Mouse (Mus musculus) stomach, embryonic 15.5 days (tissue): ENCODE data around the gene Elp4. TPM values are rescaled to one million over a fixed set of nuclear protein-coding genes. Genes with fewer than 3 reads are reported as not detected.

Experiments
- ATAC-seq: fragments of 200-750 bp; cut with Nextera tagmentation; 2 replicates; pipeline ENCODE4 v1.8.0; 2017; ENCODE audit warnings: low read depth, moderate number of reproducible peaks, moderate TSS enrichment; ENCODE audit not compliant: insufficient read depth, low FRiP score
- H3K27ac ChIP-seq: fragments of 300-500 bp; sonication (generic); 2 replicates; pipeline ENCODE4 v1.5.1; 2015; ENCODE audit warnings: mild to moderate bottlenecking, inconsistent platforms
- H3K27me3 ChIP-seq: fragments of 300-500 bp; sonication (generic); replicated peaks from 2 replicates; pipeline ENCODE4 v1.6.1; 2015; ENCODE audit warnings: inconsistent platforms
- H3K36me3 ChIP-seq: fragments of 300-500 bp; sonication (generic); 2 replicates; pipeline ENCODE4 v1.6.1; 2015; ENCODE audit warnings: inconsistent platforms
- H3K4me1 ChIP-seq: fragments of 300-500 bp; sonication (generic); 2 replicates; pipeline ENCODE4 v1.6.1; 2015; ENCODE audit warnings: inconsistent platforms
- H3K4me2 ChIP-seq: fragments of 300-500 bp; sonication (generic); 2 replicates; pipeline ENCODE4 v1.6.1; 2015; ENCODE audit warnings: mild to moderate bottlenecking, inconsistent platforms
- H3K4me3 ChIP-seq: fragments of 300-500 bp; sonication (generic); replicated peaks from 2 replicates; pipeline ENCODE4 v1.5.1; 2015; ENCODE audit warnings: inconsistent platforms
- H3K9ac ChIP-seq: fragments of 300-500 bp; sonication (generic); 2 replicates; pipeline ENCODE4 v1.6.1; 2015; ENCODE audit warnings: inconsistent platforms
- H3K9me3 ChIP-seq: fragments of 300-500 bp; sonication (generic); 2 replicates; pipeline ENCODE4 v1.6.1; 2016; ENCODE audit warnings: inconsistent platforms
- WGBS: fragments of 180-500 bp; shearing (Covaris S2); methylation state at CpG from one replicate; pipeline ENCODE4 v1.1.7; 2015; 5-methylcytosine and 5-hydroxymethylcytosine counted together
- polyA plus RNA-seq: library from polyadenylated mRNA; unstranded; fragments of >200 nt; fragmentation: Nextera tagmentation; extraction: Ambion mirVana; gene quantifications from 2 replicates; pipeline ENCODE4 v1.2.1, GENCODE M21; 2015

Elp4 gene
- polyA plus RNA-seq, 1 experiment from 2014 or later: 37.3 TPM

DNA sequence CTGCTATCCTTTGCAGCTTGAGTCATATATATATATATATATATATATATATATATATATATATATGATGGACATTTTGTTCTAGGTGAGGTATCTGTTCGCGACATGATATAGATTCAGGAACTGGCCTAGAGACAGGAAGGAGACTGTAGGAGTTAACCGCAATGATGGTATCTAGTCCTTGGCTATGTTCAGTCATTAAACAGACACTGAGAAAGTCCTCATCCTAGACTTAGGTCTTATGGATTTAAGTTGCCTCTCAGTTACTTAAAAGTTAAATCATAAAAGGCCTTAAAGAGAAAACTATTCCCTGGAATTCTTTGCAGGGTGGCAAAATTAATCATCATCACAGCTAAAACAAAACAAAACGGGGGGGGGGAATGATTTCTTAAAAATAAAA, 226.1 kb downstream of the Elp4 start:
- Histone ChIP-seq H3K27me3 (peaks cover 93% of the 10 kb centered on the region), H3K9ac (no peak overlapping the region), H3K27ac (no peak overlapping the region), H3K36me3 (no peaks in the 10 kb centered on the region), H3K4me2 (no peak overlapping the region), H3K9me3 (no peaks in the 10 kb centered on the region), H3K4me1 (peaks cover 19% of the 10 kb centered on the region), H3K4me3 (no peak overlapping the region)
- 9% methylated on average over 4 of the region's 4 CpGs for WGBS
- no peak for ATAC-seq

DNA sequence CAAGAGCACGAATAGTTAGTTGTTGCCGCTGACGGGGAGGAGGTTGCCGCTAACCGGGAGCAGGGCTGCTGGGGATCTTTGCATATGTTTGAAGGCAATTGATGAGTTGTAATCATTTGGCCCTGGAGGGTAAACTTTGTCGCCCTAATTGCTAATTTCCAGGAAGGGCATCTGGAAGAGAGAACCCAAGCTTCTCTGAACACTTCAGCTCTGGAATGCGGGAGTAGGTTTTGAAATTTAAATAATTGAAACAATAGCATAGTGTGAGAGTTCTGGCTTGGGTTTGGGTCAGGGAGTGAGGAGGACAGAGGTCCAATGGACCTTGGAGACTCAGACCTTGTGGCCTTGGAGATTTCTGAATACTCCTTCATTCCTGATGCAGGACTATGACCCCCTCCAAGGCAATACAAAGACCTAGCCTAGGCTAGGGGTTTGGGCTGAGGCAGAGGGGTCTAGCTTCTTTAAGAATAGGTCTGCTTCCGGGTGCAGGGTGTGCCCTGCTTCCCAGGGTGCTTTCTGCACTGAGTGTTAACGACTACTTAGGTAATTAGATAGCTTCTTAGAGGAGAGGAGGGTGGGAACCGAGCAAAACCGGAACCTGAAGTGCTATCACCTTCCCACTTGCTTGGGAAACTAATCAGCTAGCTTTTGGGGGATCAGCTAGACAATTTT, 226.8 kb downstream of the Elp4 start:
- no peak overlapping the region for H3K4me2 ChIP-seq
- H3K4me3 ChIP-seq: no peak overlapping the region
- H3K9me3 ChIP-seq: no peaks in the 10 kb centered on the region
- no peak overlapping the region for H3K27ac ChIP-seq
- H3K36me3 ChIP-seq: no peaks in the 10 kb centered on the region
- H3K27me3 ChIP-seq: peaks cover 93% of the 10 kb centered on the region
- 2% methylated on average over 11 of the region's 11 CpGs for WGBS
- peaks cover 19% of the 10 kb centered on the region for H3K4me1 ChIP-seq
- no peak for ATAC-seq
- H3K9ac ChIP-seq: no peak overlapping the region

DNA sequence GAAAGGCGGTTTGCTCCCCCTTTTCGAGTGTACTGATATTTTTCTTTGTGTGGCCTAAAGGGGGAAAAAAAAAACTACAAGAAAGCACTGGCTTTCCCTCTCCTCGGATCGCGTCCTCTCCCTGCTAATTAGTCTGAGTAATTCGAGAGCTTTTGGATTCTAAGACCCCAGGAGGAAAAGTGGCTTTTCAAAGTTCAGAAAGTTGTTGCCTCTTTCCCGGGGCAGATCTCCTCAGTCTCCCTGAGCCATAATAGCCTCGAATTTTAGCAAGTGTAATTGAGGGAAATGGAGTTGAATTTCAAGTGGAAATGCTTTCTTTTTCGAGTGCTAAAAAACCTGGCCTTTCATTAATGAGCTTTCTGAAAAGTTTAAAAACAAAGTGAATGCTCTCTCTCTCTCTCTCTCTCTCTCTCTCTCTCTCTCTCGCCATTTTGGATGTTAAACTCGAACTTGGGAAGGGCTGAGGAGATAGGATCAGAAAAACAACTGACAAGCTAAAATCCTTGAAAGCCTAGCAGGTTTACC, 227.4 kb downstream of the Elp4 start:
- Histone ChIP-seq H3K27ac (no peak overlapping the region), H3K36me3 (no peaks in the 10 kb centered on the region), H3K4me3 (peak overlapping the region; percentile 16; the same call in 1 of the 2 replicates), H3K9ac (no peak overlapping the region), H3K27me3 (peaks cover 93% of the 10 kb centered on the region), H3K4me2 (no peak overlapping the region), H3K9me3 (no peaks in the 10 kb centered on the region), H3K4me1 (peaks cover 19% of the 10 kb centered on the region)
- WGBS: 2% methylated on average over 11 of the region's 11 CpGs
- no peak for ATAC-seq

DNA sequence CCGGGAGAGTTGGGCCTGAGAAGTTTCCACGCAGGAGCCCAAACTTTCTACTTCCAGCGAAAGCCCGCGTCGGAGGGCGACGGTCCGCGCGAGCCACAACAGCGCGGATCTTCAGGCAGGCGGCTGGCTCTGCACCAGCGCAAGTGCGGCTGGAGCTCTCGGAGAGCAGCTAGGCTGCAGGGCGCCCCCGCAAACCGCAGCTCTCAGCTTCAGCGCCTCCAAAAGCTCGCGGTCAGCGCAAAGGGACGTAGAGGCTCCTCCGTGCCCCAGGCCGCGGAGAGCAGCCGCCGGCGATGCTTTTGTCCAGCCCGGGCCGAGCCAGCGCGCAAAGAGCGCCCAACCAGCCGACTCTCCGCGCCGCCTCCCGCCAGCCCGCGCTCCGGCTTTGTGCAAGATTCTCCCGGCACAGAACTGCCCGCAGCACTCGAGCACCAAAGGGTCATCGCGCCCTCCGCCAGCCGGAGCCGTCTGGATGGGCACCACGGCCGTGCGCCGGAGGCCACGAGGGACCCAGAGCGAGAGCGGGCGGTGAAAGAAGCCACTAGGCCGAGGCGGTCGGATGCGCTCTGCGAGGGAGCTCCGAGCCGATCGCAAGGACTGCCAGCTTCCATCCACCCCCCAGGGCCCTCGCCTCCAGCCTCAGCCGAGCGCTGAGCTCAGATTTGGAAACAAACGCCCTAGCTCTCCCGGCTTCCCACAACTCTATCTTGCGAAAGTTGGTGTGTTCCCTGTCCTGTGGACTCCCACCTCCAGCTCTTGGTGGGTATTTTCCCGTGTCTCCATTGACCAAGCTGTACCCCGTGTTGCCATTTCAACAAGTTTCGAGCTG, 228.1 kb downstream of the Elp4 start:
- Histone ChIP-seq H3K27ac (no peak overlapping the region), H3K36me3 (no peaks in the 10 kb centered on the region), H3K9me3 (no peaks in the 10 kb centered on the region), H3K4me1 (peaks cover 19% of the 10 kb centered on the region), H3K4me2 (peak overlapping the region; percentile 47), H3K4me3 (peak overlapping the region; percentile 16), H3K9ac (no peak overlapping the region), H3K27me3 (peaks cover 93% of the 10 kb centered on the region)
- no peak for ATAC-seq
- WGBS: under 1% methylated on average over 77 of the region's 77 CpGs

DNA sequence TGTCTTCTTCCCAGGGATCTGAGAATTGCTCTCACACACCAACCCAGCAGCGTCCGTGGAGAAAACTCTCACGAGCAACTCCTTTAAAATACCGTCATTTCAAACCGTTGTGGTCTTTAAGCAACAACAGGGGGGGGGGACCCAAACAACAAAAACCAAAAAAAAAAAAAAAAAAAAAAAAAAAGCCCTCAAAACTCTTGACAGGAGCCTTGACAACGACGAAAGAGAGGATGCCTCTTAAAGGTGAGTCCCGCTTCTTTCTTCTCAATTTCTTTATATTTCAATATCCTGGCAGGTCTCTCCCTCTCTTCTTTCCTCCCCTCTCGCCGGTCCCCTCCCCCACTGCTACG, 228.7 kb downstream of the Elp4 start:
- no peak for ATAC-seq

DNA sequence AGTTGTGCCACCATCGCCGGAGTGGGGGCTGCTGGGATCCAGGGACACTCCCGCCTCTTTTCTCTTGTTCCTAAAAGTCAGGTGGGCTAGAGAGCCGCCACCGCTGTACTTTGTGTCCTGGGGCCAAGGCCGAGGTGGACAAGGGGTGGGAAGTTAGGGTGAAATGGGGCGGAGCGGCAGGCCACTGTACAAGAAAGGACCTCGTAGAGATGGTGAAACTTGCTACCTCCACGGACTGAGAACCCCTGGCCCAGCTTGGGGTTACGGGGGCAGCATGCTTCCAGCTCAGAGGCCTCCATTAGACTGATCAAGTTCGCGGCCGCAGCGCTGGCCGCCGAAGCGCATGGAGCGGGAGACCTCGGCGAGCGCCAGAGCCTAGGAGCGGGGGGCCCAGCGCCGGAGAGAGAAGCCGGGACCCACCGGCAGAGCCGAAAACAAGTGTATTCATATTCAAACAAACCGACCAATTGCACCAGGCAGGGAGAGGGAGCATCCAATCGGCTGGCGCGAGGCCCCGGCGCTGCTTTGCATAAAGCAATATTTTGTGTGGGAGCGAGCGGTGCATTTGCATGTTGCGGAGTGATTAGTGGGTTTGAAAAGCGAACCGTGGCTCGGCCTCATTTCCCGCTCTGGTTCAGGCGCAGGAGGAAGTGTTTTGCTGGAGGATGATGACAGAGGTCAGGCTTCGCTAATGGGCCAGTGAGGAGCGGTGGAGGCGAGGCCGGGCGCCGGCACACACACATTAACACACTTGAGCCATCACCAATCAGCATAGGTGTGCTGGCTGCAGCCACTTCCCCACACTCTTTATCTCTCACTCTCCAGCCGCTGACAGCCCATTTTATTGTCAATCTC, 229.3 kb downstream of the Elp4 start:
- peak; percentile 32 for ATAC-seq
- H3K27ac ChIP-seq: no peak overlapping the region
- peaks cover 19% of the 10 kb centered on the region for H3K4me1 ChIP-seq
- H3K9ac ChIP-seq: no peak overlapping the region
- H3K4me3 ChIP-seq: peak overlapping the region; percentile 28
- peak overlapping the region; percentile 47 for H3K4me2 ChIP-seq
- no peaks in the 10 kb centered on the region for H3K36me3 ChIP-seq
- no peaks in the 10 kb centered on the region for H3K9me3 ChIP-seq
- under 1% methylated on average over 48 of the region's 49 CpGs for WGBS
- peaks cover 93% of the 10 kb centered on the region for H3K27me3 ChIP-seq

More for the DNA sequence above, 228.7 kb downstream of the Elp4 start:
- Histone ChIP-seq H3K27me3 (peaks cover 93% of the 10 kb centered on the region), H3K4me3 (peak overlapping the region; percentile 28), H3K27ac (no peak overlapping the region), H3K36me3 (no peaks in the 10 kb centered on the region), H3K4me1 (peaks cover 19% of the 10 kb centered on the region), H3K9me3 (no peaks in the 10 kb centered on the region), H3K9ac (no peak overlapping the region), H3K4me2 (peak overlapping the region; percentile 47)
- under 1% methylated on average over 11 of the region's 11 CpGs for WGBS

DNA sequence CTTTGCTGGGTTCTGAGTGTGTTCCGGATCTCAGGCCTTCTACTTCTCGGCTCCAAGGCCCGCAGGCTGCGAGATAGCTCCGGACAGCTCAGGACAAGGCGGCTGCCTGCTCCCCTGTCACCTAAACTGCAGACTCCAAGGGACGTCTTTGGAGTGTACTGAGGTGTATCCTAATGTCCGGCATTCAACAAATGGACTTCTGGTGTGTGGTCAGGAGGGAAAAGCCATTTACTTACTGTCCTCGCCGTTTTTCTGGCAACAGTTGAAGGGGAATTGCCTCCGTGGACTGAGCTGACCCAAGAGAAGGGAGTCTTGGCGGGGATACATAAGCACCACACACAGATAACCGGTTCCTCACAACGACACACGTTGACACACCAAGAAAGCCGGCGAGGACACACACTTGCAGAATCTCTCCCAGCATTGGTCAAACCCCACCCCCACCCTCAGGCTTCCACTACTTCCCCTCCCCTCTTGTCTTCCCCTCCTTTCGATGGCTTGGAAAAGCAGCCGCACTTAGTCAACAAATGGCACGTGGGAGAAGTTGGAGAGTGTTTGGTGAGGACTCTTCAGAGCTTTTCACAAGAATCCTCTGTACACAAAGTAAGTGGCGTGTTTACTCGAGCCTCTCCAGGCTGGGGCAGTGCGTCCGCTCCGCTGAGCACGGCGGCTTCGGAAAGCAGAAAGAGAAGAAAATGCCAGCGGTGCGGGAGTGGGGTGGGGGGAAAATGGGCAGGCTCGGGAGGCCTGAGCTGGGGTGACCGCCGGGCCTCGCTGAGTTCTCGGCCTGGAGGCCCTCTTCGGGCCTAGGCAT, 230.1 kb downstream of the Elp4 start:
- Histone ChIP-seq H3K27me3 (peaks cover 93% of the 10 kb centered on the region), H3K4me1 (peaks cover 19% of the 10 kb centered on the region), H3K9ac (no peak overlapping the region), H3K9me3 (no peaks in the 10 kb centered on the region), H3K4me3 (peak overlapping the region; percentile 28), H3K4me2 (peak overlapping the region; percentile 47), H3K27ac (no peak overlapping the region), H3K36me3 (no peaks in the 10 kb centered on the region)
- 2% methylated on average over 36 of the region's 36 CpGs for WGBS
- ATAC-seq: no peak

DNA sequence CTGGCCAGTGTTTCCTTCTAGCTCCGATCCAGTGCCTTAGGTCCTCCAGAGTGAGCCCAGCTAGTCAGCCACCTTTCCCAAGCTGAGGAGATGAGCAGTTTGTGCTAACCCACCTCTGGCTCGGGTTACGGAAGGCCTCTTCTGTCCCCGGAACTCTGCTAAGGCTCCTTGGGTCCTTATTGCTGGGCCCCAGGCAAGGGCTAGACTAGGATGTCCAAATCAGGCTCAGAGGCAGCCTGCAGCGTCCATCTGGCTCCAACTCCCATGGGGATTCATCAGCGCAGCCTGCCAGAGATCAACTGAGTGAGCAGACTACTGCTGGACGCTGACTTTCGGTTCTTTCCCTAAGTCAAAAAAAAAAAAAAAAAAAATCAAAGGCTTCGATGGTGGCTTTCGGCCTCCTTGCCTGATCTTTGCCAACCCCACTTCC, 230.7 kb downstream of the Elp4 start:
- 5% methylated on average over 10 of the region's 10 CpGs for WGBS
- peaks cover 93% of the 10 kb centered on the region for H3K27me3 ChIP-seq
- no peak overlapping the region for H3K27ac ChIP-seq
- peaks cover 19% of the 10 kb centered on the region for H3K4me1 ChIP-seq
- H3K4me2 ChIP-seq: peak overlapping the region; percentile 25
- ATAC-seq: no peak
- no peaks in the 10 kb centered on the region for H3K36me3 ChIP-seq
- H3K9ac ChIP-seq: no peak overlapping the region
- peak overlapping the region; percentile 17; the same call in 1 of the 2 replicates for H3K4me3 ChIP-seq
- no peaks in the 10 kb centered on the region for H3K9me3 ChIP-seq

DNA sequence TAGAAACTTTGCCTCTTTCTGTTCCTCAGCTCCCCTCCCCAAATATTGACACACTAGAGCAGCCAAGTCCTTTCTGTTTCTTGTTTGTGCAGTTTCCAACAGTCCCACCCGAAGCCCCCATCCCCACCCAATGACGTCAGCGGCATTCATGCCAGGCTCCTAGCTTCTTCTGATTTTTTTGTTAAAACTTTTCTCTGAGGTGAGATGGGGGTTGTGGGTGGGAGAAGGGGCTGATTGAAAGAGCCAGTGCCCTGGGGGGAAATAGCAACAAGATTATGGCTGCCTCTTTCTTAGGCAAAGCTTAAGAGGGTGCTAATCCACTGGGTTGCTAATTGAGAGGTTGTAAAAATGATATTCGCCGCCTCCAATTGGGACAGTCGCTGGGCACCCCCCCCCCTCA, 231.3 kb downstream of the Elp4 start:
- H3K9ac ChIP-seq: no peak overlapping the region
- peaks cover 19% of the 10 kb centered on the region for H3K4me1 ChIP-seq
- no peaks in the 10 kb centered on the region for H3K9me3 ChIP-seq
- no peaks in the 10 kb centered on the region for H3K36me3 ChIP-seq
- H3K27me3 ChIP-seq: peaks cover 97% of the 10 kb centered on the region
- no peak overlapping the region for H3K4me3 ChIP-seq
- H3K27ac ChIP-seq: no peak overlapping the region
- H3K4me2 ChIP-seq: no peak overlapping the region
- ATAC-seq: no peak
- WGBS: 3% methylated on average over 6 of the region's 6 CpGs

DNA sequence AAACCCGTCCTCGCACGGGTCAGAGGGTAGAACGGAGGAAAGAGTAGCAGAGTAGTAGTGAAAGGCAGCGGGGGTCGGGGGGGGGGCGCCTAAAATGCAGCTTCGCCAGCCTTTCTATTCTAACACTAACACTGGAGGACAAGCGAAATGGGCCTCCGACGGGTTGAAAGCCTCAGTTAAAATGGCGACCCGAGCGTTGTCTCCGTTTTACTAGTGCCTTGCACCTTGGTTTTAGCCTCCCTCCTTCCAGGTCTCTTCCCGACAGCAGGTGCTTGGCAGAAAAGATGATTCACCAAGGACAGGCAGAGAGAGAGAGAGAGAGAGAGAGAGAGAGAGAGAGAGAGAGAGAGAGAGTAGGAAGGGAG, 231.8 kb downstream of the Elp4 start:
- Histone ChIP-seq H3K27ac (no peak overlapping the region), H3K4me3 (no peak overlapping the region), H3K36me3 (no peaks in the 10 kb centered on the region), H3K4me1 (peaks cover 19% of the 10 kb centered on the region), H3K4me2 (no peak overlapping the region; the same call in 1 of the 2 replicates), H3K27me3 (peaks cover 98% of the 10 kb centered on the region), H3K9me3 (no peaks in the 10 kb centered on the region), H3K9ac (no peak overlapping the region)
- ATAC-seq: no peak
- 2% methylated on average over 16 of the region's 16 CpGs for WGBS
